Mouse (Mus musculus): ENCODE measurements around the gene Pelo. TPM values are rescaled to one million over a fixed set of nuclear protein-coding genes. Genes with fewer than 3 reads are reported as not detected.

Gene Pelo
- total RNA-seq, 2 experiments from 2014 or later, result 21.0 to 22.7 TPM

DNA sequence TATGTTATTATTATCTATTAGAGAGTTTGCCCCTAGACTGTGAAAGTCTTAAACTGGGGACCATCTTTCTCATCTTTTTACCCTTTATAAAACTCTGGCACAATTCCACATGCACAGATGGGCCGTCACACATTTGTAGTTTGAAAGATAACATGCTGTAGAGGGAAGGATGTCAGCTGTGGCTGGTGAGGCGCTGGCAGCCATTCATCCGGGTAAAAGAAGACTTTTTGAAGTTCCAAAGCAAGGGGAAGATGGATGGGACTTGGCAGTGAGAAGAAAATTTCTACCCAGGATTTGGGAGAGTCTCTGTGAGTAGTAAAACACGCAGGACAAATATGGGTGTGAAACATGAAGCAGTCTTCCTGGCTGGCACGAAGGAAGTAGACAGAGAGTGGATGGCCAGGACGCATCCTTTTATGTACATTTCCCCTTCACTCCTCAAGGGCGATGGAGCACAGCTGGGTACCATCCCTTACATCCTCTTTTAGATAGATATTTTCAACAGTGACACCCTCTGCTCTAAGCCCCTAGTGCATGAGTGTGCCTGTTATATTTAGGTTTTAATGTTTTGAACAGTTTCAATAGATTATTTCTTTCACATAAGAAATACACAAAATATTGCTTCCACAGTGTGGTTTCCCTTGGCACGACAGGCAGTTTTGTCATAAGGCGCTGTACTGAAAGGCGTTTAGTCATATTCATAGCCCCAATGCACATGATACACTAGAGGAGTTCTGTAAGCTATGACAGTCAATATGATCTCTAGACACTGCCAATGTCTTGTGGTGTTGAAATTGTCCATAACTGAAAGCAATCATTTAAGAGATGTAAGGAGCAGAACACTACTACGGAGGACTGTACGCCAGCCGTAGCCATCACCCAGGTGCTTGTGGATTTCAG lies 39.1 kb downstream of the Pelo start:
- DNase-seq (ENCODE audit: extremely low spot score in 1 of 2, low spot score in 1 of 2), result no peak

GRCm38 (mm10) chr13:115042652-115043051 lies 47.3 kb downstream of the Pelo start:
- no peak for DNase-seq (ENCODE audit: extremely low spot score in 1 of 2, low spot score in 1 of 2)

Other genes with a start within 250 kb of the Pelo start
- under 1 TPM; 0.09 to 0.12 TPM for gene Itga2, start 158.1 kb downstream of the Pelo start, total RNA-seq (2021)
- 1 to 10 TPM in 1 of 2 experiments, under 1 TPM in 1; 0.84 to 2.6 TPM for gene Gm49395, start 11.7 kb upstream of the Pelo start, total RNA-seq (2021)
- gene Itga1, start 11.8 kb upstream of the Pelo start, total RNA-seq (2021), result 1 to 10 TPM; 5.3 to 7.4 TPM

Data from layer of hippocampus, postnatal 25 days (tissue).